Mouse (Mus musculus): ENCODE results near the gene Tmem127.

- TF ChIP-seq POLR2A (IDR thresholded peaks at IDR 0.05; ENCODE audit: insufficient read depth, low read depth, low read length) (no peak), CTCF (IDR thresholded peaks at IDR 0.05) (no peak), EP300 (IDR thresholded peaks at IDR 0.05; ENCODE audit: insufficient read depth, low read depth, low read length) (no peak)
Observed at GRCm38 (mm10) chr2:127298056-127298455, 50.3 kb downstream of the Tmem127 start.

Data from heart, adult 2 months (tissue).